Mouse (Mus musculus) kidney, adult 2 months (tissue): ENCODE measurements around the gene Egfl6.

Experiments used
- CTCF ChIP-seq: fragments of 200-500 bp; conservative IDR thresholded peaks from 2 replicates; pipeline ENCODE4 v1.5.1; 2011; ENCODE audit warnings: low read depth, mild to moderate bottlenecking, control low read depth, low read length, moderate library complexity, mixed read lengths; ENCODE audit not compliant: insufficient read depth, insufficient read length
- POLR2A ChIP-seq: fragments of 200-500 bp; IDR thresholded peaks from one replicate; pipeline ENCODE4 v1.6.1; 2011; ENCODE audit warnings: low read depth, low read length, control low read depth

DNA sequence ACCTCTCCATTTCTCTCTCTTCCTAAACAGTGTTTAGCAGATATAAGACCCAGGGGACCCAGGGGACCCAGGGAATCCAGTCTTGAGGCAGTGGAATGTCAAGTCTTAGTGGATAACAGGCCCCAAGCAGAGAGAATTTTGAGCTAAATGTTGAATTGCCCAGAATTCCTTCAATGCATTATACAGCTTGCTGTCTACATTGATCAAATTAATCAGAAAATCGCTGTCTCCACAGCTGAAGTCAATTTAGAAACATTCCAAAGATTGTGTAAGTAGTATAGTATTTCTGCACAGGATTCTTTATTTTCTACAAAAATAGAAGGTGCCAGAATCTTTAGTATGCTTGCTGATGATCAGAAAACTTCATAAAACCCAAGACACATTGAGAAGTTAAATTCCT lies 9.4 kb downstream of the Egfl6 start:
- TF ChIP-seq CTCF (no peak), POLR2A (no peak)
